Mouse (Mus musculus) lung, postnatal 0 days (tissue): ENCODE data around the gene Ddo. TPM values are rescaled to one million over a fixed set of nuclear protein-coding genes. Genes with fewer than 3 reads are reported as not detected.

ENCODE experiments used
- ATAC-seq: fragments of 200-750 bp; cut with Nextera tagmentation; 2 replicates; pipeline ENCODE4 v1.8.0; 2017; ENCODE audit warnings: moderate library complexity
- DNase-seq: peaks from one replicate; pipeline ENCODE4 v3.0.0-alpha.2; 2016; ENCODE audit warnings: low spot score
- H3K27ac ChIP-seq: fragments of 300-500 bp; sonication (generic); 2 replicates; pipeline ENCODE4 v1.5.1; 2014; ENCODE audit warnings: antibody characterized with exemption, mild to moderate bottlenecking, low read length, mixed read lengths
- H3K27me3 ChIP-seq: fragments of 300-500 bp; sonication (generic); replicated peaks from 2 replicates; pipeline ENCODE4 v1.6.1; 2014; ENCODE audit warnings: low read length, mixed read lengths; ENCODE audit not compliant: insufficient read depth
- H3K36me3 ChIP-seq: fragments of 300-500 bp; sonication (generic); 2 replicates; pipeline ENCODE4 v1.6.1; 2014; ENCODE audit warnings: low read length, mixed read lengths; ENCODE audit not compliant: insufficient read depth
- H3K4me1 ChIP-seq: fragments of 300-500 bp; sonication (generic); 2 replicates; pipeline ENCODE4 v1.6.1; 2014; ENCODE audit warnings: antibody characterized with exemption, low read depth, low read length, mixed read lengths; ENCODE audit not compliant: insufficient read depth
- H3K4me2 ChIP-seq: fragments of 300-500 bp; sonication (generic); replicated peaks from 2 replicates; pipeline ENCODE4 v1.6.1; 2014; ENCODE audit warnings: low read depth, mild to moderate bottlenecking, low read length, moderate library complexity, mixed read lengths
- H3K4me3 ChIP-seq: fragments of 300-500 bp; sonication (generic); 2 replicates; pipeline ENCODE4 v1.5.1; 2014; ENCODE audit warnings: low read depth, low read length
- H3K9ac ChIP-seq: fragments of 300-500 bp; sonication (generic); replicated peaks from 2 replicates; pipeline ENCODE4 v1.6.1; 2014; ENCODE audit warnings: low read depth, mild to moderate bottlenecking
- H3K9me3 ChIP-seq: fragments of 300-500 bp; sonication (generic); 2 replicates; pipeline ENCODE4 v1.6.1; 2016; ENCODE audit warnings: low read length, mixed read lengths
- CTCF ChIP-seq: IDR thresholded peaks from 2 replicates; pipeline ENCODE4 v1.5.1; 2016; ENCODE audit warnings: antibody characterized with exemption, mild to moderate bottlenecking
- EP300 ChIP-seq: IDR thresholded peaks from 2 replicates; pipeline ENCODE4 v1.6.1; 2016; ENCODE audit warnings: antibody characterized with exemption, mild to moderate bottlenecking, control low read depth
- WGBS: fragments of 180-500 bp; shearing (Covaris S2); extraction: QIAGEN DNeasy Blood & Tissue Kit; methylation state at CpG from one replicate; pipeline ENCODE4 v1.1.7; 2014; 5-methylcytosine and 5-hydroxymethylcytosine counted together
- polyA plus RNA-seq: library from polyadenylated mRNA; unstranded; fragments of >200 nt; fragmentation: Nextera tagmentation; extraction: Ambion mirVana; gene quantifications from 2 replicates; pipeline ENCODE4 v1.2.1, GENCODE M21; 2015

Gene Ddo
- polyA plus RNA-seq, 1 experiment from 2014 or later: 5.0 TPM

- Histone ChIP-seq H3K4me3 (no peak overlapping the region), H3K9ac (no peak overlapping the region), H3K4me1 (0 out of 2 replicates have a peak, but pooled peaks cover 3% of the 10 kb centered on the region), H3K36me3 (no peaks in the 10 kb centered on the region), H3K27me3 (no peaks in the 10 kb centered on the region), H3K9me3 (no peaks in the 10 kb centered on the region), H3K4me2 (no peak overlapping the region), H3K27ac (no peak overlapping the region)
- DNase-seq (no peak), ATAC-seq (no peak)
- 56% methylated on average over 11 of the region's 11 CpGs for WGBS
- no peak for TF ChIP-seq EP300
- no peak for TF ChIP-seq CTCF
Observed at GRCm38 (mm10) chr10:40726288-40726902, 96.6 kb downstream of the Ddo start.

GRCm38 (mm10) chr10:40726989-40727388, 97.2 kb downstream of the Ddo start:
- TF ChIP-seq EP300: no peak
- Histone ChIP-seq H3K4me1 (0 out of 2 replicates have a peak, but pooled peaks cover 3% of the 10 kb centered on the region), H3K36me3 (no peaks in the 10 kb centered on the region), H3K9ac (no peak overlapping the region), H3K27me3 (no peaks in the 10 kb centered on the region), H3K4me3 (no peak overlapping the region), H3K4me2 (no peak overlapping the region), H3K9me3 (no peaks in the 10 kb centered on the region), H3K27ac (no peak overlapping the region)
- no peak for DNase-seq
- WGBS: 60% methylated on average over 5 of the region's 5 CpGs
- ATAC-seq: no peak

GRCm38 (mm10) chr10:40730200-40730599, 100.4 kb downstream of the Ddo start:
- ATAC-seq (no peak), DNase-seq (no peak)
- no peak overlapping the region for H3K9ac ChIP-seq
- WGBS: 82% methylated on average over 5 of the region's 5 CpGs
- no peaks in the 10 kb centered on the region for H3K9me3 ChIP-seq
- no peak overlapping the region for H3K4me3 ChIP-seq
- 0 out of 2 replicates have a peak, but pooled peaks cover 3% of the 10 kb centered on the region for H3K4me1 ChIP-seq
- no peak overlapping the region for H3K4me2 ChIP-seq
- no peaks in the 10 kb centered on the region for H3K36me3 ChIP-seq
- TF ChIP-seq CTCF (no peak), EP300 (no peak)
- no peak overlapping the region for H3K27ac ChIP-seq
- H3K27me3 ChIP-seq: no peaks in the 10 kb centered on the region

Other genes starting within 250 kb of the Ddo start
- gene Slc22a16, start 59.7 kb upstream of the Ddo start, polyA plus RNA-seq: not detected in 2 replicates
- 17.1 and 21.6 TPM in 2 replicates for gene Mettl24, start 53.3 kb downstream of the Ddo start, polyA plus RNA-seq